ENCODE assay signal across 8 mouse cellular contexts in genomic region chr17:24527315-24527714, GRCm38 (mm10). TPM values are rescaled to one million over a fixed set of nuclear protein-coding genes. Genes with fewer than 3 reads are reported as not detected.
DNase-seq lines count a peak whose midpoint lies in the region; ATAC-seq and TF ChIP-seq lines count a peak whose summit lies in the region.

No protein-coding gene starts in this region.

- TF ChIP-seq CTCF in lung, adult 2 months (IDR thresholded peaks at IDR 0.05; ENCODE audit: insufficient read depth, low read length): no peak

- intact Hi-C loops in gastrocnemius, postnatal 36 days (cut with DNase I): no loop called here

- H3K4me3 ChIP-seq in lung, adult 2 months (replicated peaks; ENCODE audit: extremely low read depth, low read depth, low read length): peak overlapping the region; percentile 88
- peak overlapping the region; percentile 90 for H3K4me3 ChIP-seq in embryonic facial prominence, embryonic 10.5 days
- peak overlapping the region; percentile 89 for H3K4me3 ChIP-seq in limb, embryonic 10.5 days
- peak overlapping the region; percentile 83 for H3K4me3 ChIP-seq in neural tube, embryonic 14.5 days (ENCODE audit: low read depth, low read length)

- DNase-seq in lung, adult 2 months: no peak
- no peak for DNase-seq in lung, postnatal 14 days
- DNase-seq in embryonic facial prominence, embryonic 10.5 days (ENCODE audit: low spot score): no peak
- DNase-seq in limb, embryonic 10.5 days (ENCODE audit: low spot score): no peak
- DNase-seq in layer of hippocampus, postnatal 36 days: no peak
- DNase-seq in urinary bladder, postnatal 10 days (ENCODE audit: low spot score): no peak
- DNase-seq in gastrocnemius, postnatal 36 days: no peak

- WGBS in lung, adult 2 months: under 1% methylated on average over 19 of the region's 19 CpGs
- 1% methylated on average over 19 of the region's 19 CpGs for WGBS in embryonic facial prominence, embryonic 10.5 days
- WGBS in limb, embryonic 10.5 days: under 1% methylated on average over 18 of the region's 19 CpGs
- WGBS in neural tube, embryonic 14.5 days: 3% methylated on average over 19 of the region's 19 CpGs

- peak overlapping the region; percentile 60 for H3K4me2 ChIP-seq in neural tube, embryonic 14.5 days (ENCODE audit: low read depth, low read length)

- H3K9ac ChIP-seq in neural tube, embryonic 14.5 days (replicated peaks; ENCODE audit: low read depth, low read length): peak overlapping the region; percentile 82

- ATAC-seq in neural tube, embryonic 14.5 days (ENCODE audit: low read depth): peak; percentile 0; the same call in 1 of the 2 replicates

- H3K27ac ChIP-seq in embryonic facial prominence, embryonic 10.5 days (replicated peaks): peak overlapping the region; percentile 93
- H3K27ac ChIP-seq in limb, embryonic 10.5 days: peak overlapping the region; percentile 91
- H3K27ac ChIP-seq in neural tube, embryonic 14.5 days (ENCODE audit: low read depth, low read length): peak overlapping the region; percentile 57; the same call in 1 of the 2 replicates

- peaks cover 10% of the 10 kb centered on the region for H3K4me1 ChIP-seq in lung, adult 2 months (ENCODE audit: control insufficient read depth, insufficient read depth, low read length)
- H3K4me1 ChIP-seq in embryonic facial prominence, embryonic 10.5 days: peaks cover 51% of the 10 kb centered on the region
- peaks cover 44% of the 10 kb centered on the region for H3K4me1 ChIP-seq in limb, embryonic 10.5 days
- peaks cover 26% of the 10 kb centered on the region for H3K4me1 ChIP-seq in neural tube, embryonic 14.5 days (ENCODE audit: control insufficient read depth, insufficient read depth, low read length)

- H3K27me3 ChIP-seq in embryonic facial prominence, embryonic 10.5 days (replicated peaks; ENCODE audit: low read depth, poor library complexity, severe bottlenecking): no peaks in the 10 kb centered on the region
- no peaks in the 10 kb centered on the region for H3K27me3 ChIP-seq in limb, embryonic 10.5 days (ENCODE audit: low read depth, poor library complexity, severe bottlenecking)
- H3K27me3 ChIP-seq in neural tube, embryonic 14.5 days (ENCODE audit: control insufficient read depth, insufficient read depth, low read length): no peaks in the 10 kb centered on the region

- no peaks in the 10 kb centered on the region for H3K9me3 ChIP-seq in embryonic facial prominence, embryonic 10.5 days
- no peaks in the 10 kb centered on the region for H3K9me3 ChIP-seq in limb, embryonic 10.5 days (replicated peaks)
- no peaks in the 10 kb centered on the region for H3K9me3 ChIP-seq in neural tube, embryonic 14.5 days (ENCODE audit: control insufficient read depth, low read length)

- no peak for TF ChIP-seq POLR2A in lung, adult 2 months (IDR thresholded peaks at IDR 0.05; ENCODE audit: borderline replicate concordance, extremely low read depth, low read depth, low read length)

- peaks cover 47% of the 10 kb centered on the region for H3K36me3 ChIP-seq in embryonic facial prominence, embryonic 10.5 days (replicated peaks)
- peaks cover 53% of the 10 kb centered on the region for H3K36me3 ChIP-seq in limb, embryonic 10.5 days
- H3K36me3 ChIP-seq in neural tube, embryonic 14.5 days (ENCODE audit: control insufficient read depth, insufficient read depth, low read length): peaks cover 10% of the 10 kb centered on the region; the same call in 1 of the 2 replicates

RNA-seq across cellular contexts. Expression of gene Traf7, which starts 0.4 kb away (rescaled TPM):
- 237 and 263 TPM in 2 replicates for polyA plus RNA-seq in lung, adult 2 months (2012; rRNA removed)
- 116 and 121 TPM in 2 replicates for polyA plus RNA-seq in embryonic facial prominence, embryonic 10.5 days (2016; fragmentation: Nextera tagmentation; extraction: Ambion mirVana)
- 125 and 136 TPM in 2 replicates for polyA plus RNA-seq in limb, embryonic 10.5 days (2016; fragmentation: Nextera tagmentation; extraction: Ambion mirVana)
- 74.2 and 76.6 TPM in 2 replicates for polyA plus RNA-seq in neural tube, embryonic 14.5 days (2014; fragmentation: Nextera tagmentation; extraction: Ambion mirVana)
- 10 to 100 TPM; 86.7 to 95.1 TPM for total RNA-seq in layer of hippocampus, postnatal 36 days (2021)
- total RNA-seq in gastrocnemius, postnatal 36 days (2021): 10 to 100 TPM; 23.7 to 30.2 TPM

RNA-seq across cellular contexts. Expression of gene Rab26, which starts 6.7 kb away (rescaled TPM):
- 1.1 and 1.2 TPM in 2 replicates for polyA plus RNA-seq in lung, adult 2 months (2012; rRNA removed)
- polyA plus RNA-seq in embryonic facial prominence, embryonic 10.5 days (2016; fragmentation: Nextera tagmentation; extraction: Ambion mirVana): 2.6 TPM in 2 replicates
- polyA plus RNA-seq in limb, embryonic 10.5 days (2016; fragmentation: Nextera tagmentation; extraction: Ambion mirVana): 2.4 and 3.8 TPM in 2 replicates
- 1.8 and 5.7 TPM in 2 replicates for polyA plus RNA-seq in neural tube, embryonic 14.5 days (2014; fragmentation: Nextera tagmentation; extraction: Ambion mirVana)
- total RNA-seq in layer of hippocampus, postnatal 36 days (2021): 10 to 100 TPM; 72.9 to 76.8 TPM
- under 1 TPM in 1 of 2 experiments, not detected in 1; 0.20 TPM for total RNA-seq in gastrocnemius, postnatal 36 days (2021)

RNA-seq across cellular contexts. Expression of gene Pkd1, which starts 22.3 kb away (rescaled TPM):
- polyA plus RNA-seq in lung, adult 2 months (2012; rRNA removed): 136 and 146 TPM in 2 replicates
- 14.9 and 16.3 TPM in 2 replicates for polyA plus RNA-seq in embryonic facial prominence, embryonic 10.5 days (2016; fragmentation: Nextera tagmentation; extraction: Ambion mirVana)
- polyA plus RNA-seq in limb, embryonic 10.5 days (2016; fragmentation: Nextera tagmentation; extraction: Ambion mirVana): 18.9 and 24.7 TPM in 2 replicates
- polyA plus RNA-seq in neural tube, embryonic 14.5 days (2014; fragmentation: Nextera tagmentation; extraction: Ambion mirVana): 30.8 and 37.5 TPM in 2 replicates
- total RNA-seq in layer of hippocampus, postnatal 36 days (2021): 10 to 100 TPM; 84.9 to 95.3 TPM
- 10 to 100 TPM; 19.8 to 20.3 TPM for total RNA-seq in gastrocnemius, postnatal 36 days (2021)

RNA-seq across cellular contexts. Expression of gene Caskin1, which starts 38.9 kb away (rescaled TPM):
- polyA plus RNA-seq in lung, adult 2 months (2012; rRNA removed): 1.7 and 2.1 TPM in 2 replicates
- 3.1 and 3.9 TPM in 2 replicates for polyA plus RNA-seq in embryonic facial prominence, embryonic 10.5 days (2016; fragmentation: Nextera tagmentation; extraction: Ambion mirVana)
- polyA plus RNA-seq in limb, embryonic 10.5 days (2016; fragmentation: Nextera tagmentation; extraction: Ambion mirVana): 1.4 and 3.6 TPM in 2 replicates
- 44.9 and 52.2 TPM in 2 replicates for polyA plus RNA-seq in neural tube, embryonic 14.5 days (2014; fragmentation: Nextera tagmentation; extraction: Ambion mirVana)
- total RNA-seq in layer of hippocampus, postnatal 36 days (2021): 100 to 1,000 TPM; 158 to 160 TPM
- under 1 TPM; 0.05 TPM for total RNA-seq in gastrocnemius, postnatal 36 days (2021)

RNA-seq across cellular contexts. Expression of gene Mlst8, which starts 48.4 kb away (rescaled TPM):
- polyA plus RNA-seq in lung, adult 2 months (2012; rRNA removed): 27.5 and 43.2 TPM in 2 replicates
- polyA plus RNA-seq in embryonic facial prominence, embryonic 10.5 days (2016; fragmentation: Nextera tagmentation; extraction: Ambion mirVana): 37.5 and 39.0 TPM in 2 replicates
- 31.6 and 42.2 TPM in 2 replicates for polyA plus RNA-seq in limb, embryonic 10.5 days (2016; fragmentation: Nextera tagmentation; extraction: Ambion mirVana)
- polyA plus RNA-seq in neural tube, embryonic 14.5 days (2014; fragmentation: Nextera tagmentation; extraction: Ambion mirVana): 36.2 and 38.0 TPM in 2 replicates
- 10 to 100 TPM; 40.7 to 45.0 TPM for total RNA-seq in layer of hippocampus, postnatal 36 days (2021)
- total RNA-seq in gastrocnemius, postnatal 36 days (2021): 10 to 100 TPM; 11.9 to 12.1 TPM
